Mouse (Mus musculus) midbrain, embryonic 13.5 days (tissue): ENCODE results near the gene Prkg1. TPM values are rescaled to one million over a fixed set of nuclear protein-coding genes. Genes with fewer than 3 reads are reported as not detected.
A peak's percentile ranks its signal among the peaks of the same experiment; 100 is the strongest.

Experiments
- ATAC-seq: fragments of 200-750 bp; cut with Nextera tagmentation; 2 replicates; pipeline ENCODE4 v1.8.0; 2017; ENCODE audit warnings: mild to moderate bottlenecking, moderate TSS enrichment, moderate library complexity
- H3K27ac ChIP-seq: fragments of 300-500 bp; sonication (generic); 2 replicates; pipeline ENCODE4 v1.5.1; 2015; ENCODE audit warnings: inconsistent platforms, mild to moderate bottlenecking, moderate library complexity
- H3K27me3 ChIP-seq: fragments of 300-500 bp; sonication (generic); 2 replicates; pipeline ENCODE4 v1.6.1; 2015; ENCODE audit warnings: mild to moderate bottlenecking, inconsistent platforms
- H3K36me3 ChIP-seq: fragments of 300-500 bp; sonication (generic); 2 replicates; pipeline ENCODE4 v1.6.1; 2015; ENCODE audit warnings: mild to moderate bottlenecking, inconsistent platforms
- H3K4me1 ChIP-seq: fragments of 300-500 bp; sonication (generic); replicated peaks from 2 replicates; pipeline ENCODE4 v1.6.1; 2015; ENCODE audit warnings: inconsistent platforms
- H3K4me2 ChIP-seq: fragments of 300-500 bp; sonication (generic); replicated peaks from 2 replicates; pipeline ENCODE4 v1.6.1; 2015; ENCODE audit warnings: moderate library complexity, mild to moderate bottlenecking, inconsistent platforms
- H3K4me3 ChIP-seq: fragments of 300-500 bp; sonication (generic); replicated peaks from 2 replicates; pipeline ENCODE4 v1.5.1; 2015; ENCODE audit warnings: mild to moderate bottlenecking, inconsistent platforms
- H3K9ac ChIP-seq: fragments of 300-500 bp; sonication (generic); replicated peaks from 2 replicates; pipeline ENCODE4 v1.6.1; 2015; ENCODE audit warnings: mild to moderate bottlenecking, inconsistent platforms
- H3K9me3 ChIP-seq: fragments of 300-500 bp; sonication (generic); 2 replicates; pipeline ENCODE4 v1.6.1; 2016; ENCODE audit warnings: mild to moderate bottlenecking, inconsistent platforms
- WGBS: fragments of 180-500 bp; shearing (Covaris S2); methylation state at CpG from one replicate; pipeline ENCODE4 v1.1.7; 2015; 5-methylcytosine and 5-hydroxymethylcytosine counted together
- polyA plus RNA-seq: library from polyadenylated mRNA; unstranded; fragments of >200 nt; fragmentation: Nextera tagmentation; extraction: Ambion mirVana; gene quantifications from 2 replicates; pipeline ENCODE4 v1.2.1, GENCODE M21; 2015

The Prkg1 gene
- polyA plus RNA-seq, 1 experiment from 2014 or later = 3.7 TPM

DNA sequence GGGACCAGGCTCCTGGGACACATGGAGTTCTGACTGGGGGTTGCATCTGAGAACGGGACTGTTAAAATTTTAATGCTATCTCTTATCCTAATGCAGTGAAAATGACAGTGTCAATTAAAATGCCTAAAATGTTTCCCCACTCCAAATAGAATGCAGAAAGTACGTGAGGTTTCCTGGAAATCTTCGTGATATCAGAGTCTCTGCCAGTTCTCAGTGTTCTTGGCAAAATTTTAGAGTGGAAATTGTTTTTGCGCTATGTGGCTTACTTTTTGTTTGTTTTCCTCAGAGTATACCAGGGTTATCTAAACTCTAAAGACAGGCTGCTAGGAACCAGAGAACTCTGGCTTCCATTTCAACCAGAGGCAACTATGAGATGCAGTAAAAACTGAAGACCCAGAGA, 50.4 kb downstream of the Prkg1 start:
- no peak overlapping the region for H3K27ac ChIP-seq
- H3K27me3 ChIP-seq = no peaks in the 10 kb centered on the region
- no peak overlapping the region for H3K9ac ChIP-seq
- H3K36me3 ChIP-seq = no peaks in the 10 kb centered on the region
- no peak for ATAC-seq
- no peaks in the 10 kb centered on the region for H3K4me1 ChIP-seq
- WGBS = 96% methylated on average over 4 of the region's 4 CpGs
- H3K4me3 ChIP-seq = no peak overlapping the region
- H3K9me3 ChIP-seq = no peaks in the 10 kb centered on the region
- H3K4me2 ChIP-seq = no peak overlapping the region

DNA sequence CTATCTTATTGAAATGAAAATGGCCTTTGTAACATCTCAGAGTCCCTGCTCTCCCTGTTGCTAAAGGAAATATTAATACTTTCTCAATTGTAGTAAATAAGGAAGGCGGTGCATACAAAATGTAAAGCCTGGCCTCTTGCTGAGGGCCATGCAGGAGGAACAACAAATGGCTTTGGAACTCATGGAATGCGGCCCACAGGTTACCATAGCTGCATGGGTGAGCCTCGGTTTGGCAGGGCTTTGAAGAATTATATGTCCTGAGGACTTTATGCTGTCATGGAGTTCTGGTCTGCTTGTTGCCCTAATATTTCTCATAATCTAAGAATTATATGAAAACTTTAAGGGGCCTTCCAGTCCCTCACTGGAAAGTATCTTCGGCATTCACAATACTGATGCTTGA, 51.5 kb downstream of the Prkg1 start:
- no peak overlapping the region for H3K9ac ChIP-seq
- H3K9me3 ChIP-seq = no peaks in the 10 kb centered on the region
- no peaks in the 10 kb centered on the region for H3K4me1 ChIP-seq
- H3K27ac ChIP-seq = no peak overlapping the region
- no peak overlapping the region for H3K4me2 ChIP-seq
- H3K4me3 ChIP-seq = no peak overlapping the region
- no peaks in the 10 kb centered on the region for H3K27me3 ChIP-seq
- no peaks in the 10 kb centered on the region for H3K36me3 ChIP-seq
- no peak for ATAC-seq
- 77% methylated on average over 4 of the region's 4 CpGs for WGBS

DNA sequence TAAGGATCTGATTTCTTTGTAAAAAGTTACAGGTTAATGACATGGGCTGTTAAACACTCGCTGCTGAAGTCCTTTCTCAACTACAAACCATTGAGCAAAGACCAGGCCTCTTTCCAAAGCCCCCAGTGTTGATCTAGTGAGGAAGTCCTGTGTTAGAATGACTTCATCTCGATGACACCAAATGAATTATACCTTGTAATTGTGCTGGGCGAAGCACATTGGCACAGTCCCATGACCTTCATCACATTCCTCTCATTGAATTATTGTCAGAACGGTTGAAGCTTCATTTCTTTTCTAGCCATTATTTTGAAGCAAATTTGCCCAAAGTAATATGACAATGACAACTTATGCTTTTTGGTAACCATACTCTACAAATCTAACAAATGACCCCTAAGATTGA, 54.5 kb downstream of the Prkg1 start:
- WGBS = 93% methylated on average over 4 of the region's 4 CpGs
- H3K9me3 ChIP-seq = no peaks in the 10 kb centered on the region
- H3K9ac ChIP-seq = no peak overlapping the region
- no peaks in the 10 kb centered on the region for H3K27me3 ChIP-seq
- H3K4me3 ChIP-seq = no peak overlapping the region
- H3K4me2 ChIP-seq = no peak overlapping the region
- H3K36me3 ChIP-seq = no peaks in the 10 kb centered on the region
- ATAC-seq = no peak
- H3K4me1 ChIP-seq = no peaks in the 10 kb centered on the region
- H3K27ac ChIP-seq = no peak overlapping the region

DNA sequence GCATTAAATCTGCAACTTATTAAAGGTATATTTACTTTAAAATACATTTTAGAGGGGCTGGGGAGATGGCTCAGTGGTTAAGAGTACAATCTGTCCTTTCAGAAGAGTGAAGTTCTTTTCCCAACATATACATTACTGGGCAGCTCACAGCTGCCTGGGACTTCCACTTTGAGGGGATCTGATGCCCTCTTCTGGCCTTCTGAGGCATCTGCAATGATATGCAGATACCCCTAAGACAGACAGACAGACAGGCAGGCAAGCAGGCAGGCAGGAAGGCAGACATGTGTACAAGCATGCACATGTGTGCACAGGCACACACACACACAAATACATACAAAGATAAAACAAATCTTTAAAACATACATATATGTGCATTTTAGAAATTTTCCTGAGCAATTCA, 60.8 kb downstream of the Prkg1 start:
- H3K4me3 ChIP-seq = no peak overlapping the region
- no peak overlapping the region for H3K27ac ChIP-seq
- H3K4me1 ChIP-seq = no peaks in the 10 kb centered on the region
- no peak overlapping the region for H3K4me2 ChIP-seq
- H3K27me3 ChIP-seq = no peaks in the 10 kb centered on the region
- no peak for ATAC-seq
- no peaks in the 10 kb centered on the region for H3K9me3 ChIP-seq
- H3K9ac ChIP-seq = no peak overlapping the region
- H3K36me3 ChIP-seq = no peaks in the 10 kb centered on the region

DNA sequence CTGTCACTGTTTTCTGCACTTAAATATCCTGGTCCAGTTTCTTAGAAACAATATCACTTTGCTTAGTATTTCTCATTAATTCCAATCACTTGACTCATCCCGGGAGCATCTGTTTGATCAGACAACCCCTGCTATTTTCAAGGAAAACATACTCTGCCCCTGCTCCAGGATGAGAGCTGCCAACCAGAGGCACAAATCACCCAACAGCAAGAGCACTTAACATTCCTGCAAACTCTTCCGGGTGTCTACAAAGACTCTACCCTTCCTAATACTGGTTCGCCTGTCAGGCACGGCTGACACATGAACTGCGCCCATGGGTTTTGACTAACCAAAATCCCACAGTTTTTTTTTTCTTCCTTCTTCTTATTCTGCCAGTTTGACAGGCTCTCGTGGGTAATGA, 65.9 kb downstream of the Prkg1 start:
- no peak overlapping the region for H3K27ac ChIP-seq
- no peaks in the 10 kb centered on the region for H3K4me1 ChIP-seq
- H3K4me3 ChIP-seq = no peak overlapping the region
- no peaks in the 10 kb centered on the region for H3K9me3 ChIP-seq
- 81% methylated on average over 6 of the region's 6 CpGs for WGBS
- no peaks in the 10 kb centered on the region for H3K27me3 ChIP-seq
- no peak overlapping the region for H3K9ac ChIP-seq
- H3K36me3 ChIP-seq = no peaks in the 10 kb centered on the region
- no peak overlapping the region for H3K4me2 ChIP-seq
- no peak for ATAC-seq

DNA sequence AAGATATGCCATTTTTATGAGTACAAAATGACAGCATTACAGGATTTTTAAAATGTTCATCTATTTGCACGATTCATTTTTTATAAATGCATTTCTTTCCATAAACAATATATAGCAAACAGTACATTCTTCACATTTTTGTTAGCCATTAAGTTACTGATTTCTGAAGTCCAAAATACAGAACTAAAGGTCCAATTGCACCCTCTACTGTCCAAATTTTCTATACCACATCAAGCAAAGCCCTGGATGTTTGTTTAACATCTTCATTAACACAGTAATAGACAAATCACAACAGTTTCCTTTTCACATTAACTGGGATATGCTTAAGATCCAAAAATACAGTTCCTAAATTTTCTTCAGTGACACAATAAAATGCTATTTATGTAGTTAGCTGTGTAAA, 84.0 kb downstream of the Prkg1 start:
- H3K27ac ChIP-seq = no peak overlapping the region
- ATAC-seq = no peak

DNA sequence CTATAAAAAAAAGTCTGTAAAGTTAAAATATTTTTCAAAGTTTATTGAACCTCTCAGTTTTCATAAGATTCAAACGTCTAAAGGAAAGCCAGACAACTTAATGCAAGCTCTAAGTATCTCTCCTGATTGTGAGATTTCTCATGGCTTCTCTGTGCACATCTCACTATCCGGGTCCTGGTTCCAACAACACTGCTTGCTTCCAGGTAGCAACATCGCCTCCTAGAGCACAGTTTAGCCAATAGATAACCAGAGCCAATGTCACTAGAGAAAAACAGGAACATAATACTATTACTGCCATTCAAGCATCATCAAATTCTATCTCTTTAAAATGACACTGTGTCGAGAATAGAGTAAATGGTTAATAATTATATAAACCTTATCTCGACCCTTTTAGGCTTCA, 86.5 kb downstream of the Prkg1 start:
- no peak for ATAC-seq

More for the DNA sequence above, 84.0 kb downstream of the Prkg1 start:
- Histone ChIP-seq H3K36me3 (no peaks in the 10 kb centered on the region), H3K9me3 (no peaks in the 10 kb centered on the region), H3K4me3 (no peak overlapping the region), H3K27me3 (no peaks in the 10 kb centered on the region), H3K9ac (no peak overlapping the region), H3K4me2 (no peak overlapping the region), H3K4me1 (no peaks in the 10 kb centered on the region)
- 46% methylated on average over 1 of the region's 1 CpGs for WGBS

DNA sequence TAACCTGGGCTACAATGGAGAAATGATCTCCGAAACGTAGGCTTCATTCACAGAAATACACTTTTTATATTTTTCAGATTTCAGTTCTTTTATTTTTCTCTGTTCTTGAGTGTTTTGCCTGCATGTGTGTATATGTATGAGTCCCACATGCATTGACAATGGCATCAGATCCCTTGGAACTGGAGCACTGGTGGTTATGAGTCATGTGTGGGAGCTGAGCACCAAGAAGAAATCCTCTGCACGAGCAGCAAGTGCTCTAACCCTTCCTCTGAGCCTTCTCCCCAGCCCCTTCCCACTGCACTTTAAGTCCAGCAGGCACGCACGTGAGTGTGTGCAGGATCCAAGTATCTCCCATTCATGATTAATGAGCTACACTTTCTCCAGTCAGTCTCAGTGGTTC, 93.1 kb downstream of the Prkg1 start:
- no peak overlapping the region for H3K4me2 ChIP-seq
- H3K4me1 ChIP-seq = no peaks in the 10 kb centered on the region
- ATAC-seq = no peak
- WGBS = 69% methylated on average over 5 of the region's 5 CpGs
- no peak overlapping the region for H3K27ac ChIP-seq
- H3K4me3 ChIP-seq = no peak overlapping the region
- no peaks in the 10 kb centered on the region for H3K36me3 ChIP-seq
- no peaks in the 10 kb centered on the region for H3K9me3 ChIP-seq
- H3K27me3 ChIP-seq = no peaks in the 10 kb centered on the region
- H3K9ac ChIP-seq = no peak overlapping the region

More for the DNA sequence above, 86.5 kb downstream of the Prkg1 start:
- Histone ChIP-seq H3K4me3 (no peak overlapping the region), H3K27me3 (no peaks in the 10 kb centered on the region), H3K9me3 (no peaks in the 10 kb centered on the region), H3K4me1 (no peaks in the 10 kb centered on the region), H3K9ac (no peak overlapping the region), H3K27ac (no peak overlapping the region), H3K36me3 (no peaks in the 10 kb centered on the region), H3K4me2 (no peak overlapping the region)
- WGBS = 46% methylated on average over 5 of the region's 5 CpGs

DNA sequence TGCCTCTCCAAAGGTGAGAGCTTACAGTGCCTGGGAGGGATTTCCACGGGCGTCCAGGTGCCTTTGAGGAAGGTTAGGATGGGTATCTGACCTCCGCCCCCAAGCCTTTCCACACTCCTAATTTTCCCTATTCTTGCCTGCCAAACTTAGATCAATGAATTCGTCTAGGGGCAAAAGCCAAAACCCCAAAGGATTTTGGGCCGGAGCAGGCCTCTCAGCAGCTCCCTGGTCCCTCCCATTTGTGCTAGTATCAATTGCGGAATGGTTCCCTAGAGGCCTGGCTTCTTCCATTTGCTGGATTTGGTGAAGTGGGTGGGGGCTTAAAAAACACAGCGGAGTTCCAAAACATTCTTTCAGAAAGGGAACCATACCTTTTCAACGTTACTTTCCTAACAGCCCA, 99.8 kb downstream of the Prkg1 start:
- 2% methylated on average over 8 of the region's 8 CpGs for WGBS
- Histone ChIP-seq H3K27ac (no peak overlapping the region), H3K4me1 (peaks cover 9% of the 10 kb centered on the region)

DNA sequence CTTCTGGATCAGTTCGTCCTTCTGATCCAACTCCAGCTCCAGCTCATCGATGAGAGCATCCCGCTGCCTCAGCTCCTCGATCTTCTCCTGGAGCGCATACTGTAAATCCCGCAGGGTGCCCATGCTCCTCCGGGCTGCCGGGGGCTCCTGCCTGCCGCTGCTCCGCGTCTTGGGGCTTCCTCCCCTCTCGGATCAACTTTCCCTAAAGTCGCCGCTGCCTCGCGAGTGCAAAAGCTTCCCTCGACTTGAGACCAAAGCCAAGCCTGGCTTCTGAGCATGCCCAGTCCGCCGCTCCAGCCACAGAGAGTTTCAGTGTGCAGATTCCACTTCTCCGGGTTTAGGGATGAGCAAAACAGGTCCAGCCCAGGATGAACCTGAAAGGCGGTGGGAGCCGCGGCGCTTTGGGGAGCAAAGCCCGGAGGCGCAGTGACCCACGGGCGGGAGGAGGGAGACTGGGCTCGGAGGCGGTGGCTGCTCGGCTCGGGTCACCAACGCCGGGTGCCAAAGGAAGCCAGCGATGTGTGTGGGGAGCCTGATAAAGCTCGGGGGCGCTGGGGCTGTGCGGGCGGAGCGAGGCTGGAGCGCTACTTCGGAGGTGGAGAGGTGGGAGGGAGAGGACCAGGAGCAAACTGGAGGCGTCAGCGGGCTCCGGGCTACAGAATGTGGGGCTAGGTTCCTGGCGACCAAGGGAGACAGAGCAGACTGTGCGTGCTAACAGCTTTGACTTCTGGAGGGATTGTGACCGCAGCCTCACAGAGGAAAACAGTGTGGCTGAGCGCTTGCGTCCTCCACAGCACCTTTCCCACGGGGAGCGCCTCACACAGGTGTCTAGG, 100.5 kb downstream of the Prkg1 start:
- Histone ChIP-seq H3K27me3 (peaks cover 14% of the 10 kb centered on the region), H3K27ac (peak overlapping the region; percentile 73), H3K9me3 (no peaks in the 10 kb centered on the region), H3K4me3 (peak overlapping the region; percentile 71), H3K36me3 (no peaks in the 10 kb centered on the region), H3K4me2 (peak overlapping the region; percentile 95), H3K4me1 (peaks cover 12% of the 10 kb centered on the region), H3K9ac (peak overlapping the region; percentile 74)
- peak; percentile 89 for ATAC-seq
- WGBS = under 1% methylated on average over 52 of the region's 52 CpGs

More for the DNA sequence above, 99.8 kb downstream of the Prkg1 start:
- Histone ChIP-seq H3K4me3 (peak overlapping the region; percentile 71), H3K36me3 (no peaks in the 10 kb centered on the region), H3K27me3 (peaks cover 14% of the 10 kb centered on the region), H3K4me2 (peak overlapping the region; percentile 95), H3K9me3 (no peaks in the 10 kb centered on the region), H3K9ac (peak overlapping the region; percentile 74)
- ATAC-seq = no peak

DNA sequence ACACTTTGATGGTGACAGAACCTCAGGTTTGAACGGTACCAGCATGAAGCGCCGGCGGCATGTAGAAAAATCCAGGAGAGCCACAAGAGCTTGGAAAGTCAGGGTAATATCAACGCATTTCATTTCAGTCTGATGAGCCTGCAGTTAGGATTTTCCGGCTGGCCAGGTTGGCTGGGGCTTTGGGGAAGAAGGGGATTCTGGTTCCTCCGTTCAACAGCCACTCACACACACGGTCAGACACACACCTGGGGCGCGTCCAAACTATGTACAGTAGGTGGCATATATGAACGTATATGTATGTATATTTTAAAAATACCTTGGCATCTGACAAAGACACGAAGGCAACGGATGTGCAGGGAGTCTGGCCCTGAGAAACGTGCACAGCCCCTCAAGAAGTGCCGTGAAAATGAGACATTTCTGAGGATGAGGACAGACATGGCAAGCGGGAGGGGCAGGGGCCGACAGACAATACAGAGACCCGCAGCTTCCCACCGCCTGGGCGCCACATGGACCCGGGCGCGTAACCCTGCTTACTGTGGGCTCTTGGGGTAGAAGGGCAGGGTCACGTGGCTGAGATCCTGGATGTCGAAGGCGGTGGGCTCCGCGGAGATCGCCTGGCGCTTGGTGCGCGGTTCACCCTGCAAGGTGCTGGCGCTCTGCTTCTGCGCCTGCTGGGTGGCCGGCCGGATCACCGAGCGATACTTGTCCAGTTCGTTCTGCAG, 101.2 kb downstream of the Prkg1 start:
- Histone ChIP-seq H3K9ac (peak overlapping the region; percentile 74), H3K4me2 (peak overlapping the region; percentile 95), H3K27ac (peak overlapping the region; percentile 73), H3K4me3 (peak overlapping the region; percentile 71), H3K4me1 (peaks cover 20% of the 10 kb centered on the region), H3K9me3 (no peaks in the 10 kb centered on the region), H3K27me3 (peaks cover 14% of the 10 kb centered on the region), H3K36me3 (no peaks in the 10 kb centered on the region)
- peak; percentile 90 for ATAC-seq
- 5% methylated on average over 39 of the region's 39 CpGs for WGBS

DNA sequence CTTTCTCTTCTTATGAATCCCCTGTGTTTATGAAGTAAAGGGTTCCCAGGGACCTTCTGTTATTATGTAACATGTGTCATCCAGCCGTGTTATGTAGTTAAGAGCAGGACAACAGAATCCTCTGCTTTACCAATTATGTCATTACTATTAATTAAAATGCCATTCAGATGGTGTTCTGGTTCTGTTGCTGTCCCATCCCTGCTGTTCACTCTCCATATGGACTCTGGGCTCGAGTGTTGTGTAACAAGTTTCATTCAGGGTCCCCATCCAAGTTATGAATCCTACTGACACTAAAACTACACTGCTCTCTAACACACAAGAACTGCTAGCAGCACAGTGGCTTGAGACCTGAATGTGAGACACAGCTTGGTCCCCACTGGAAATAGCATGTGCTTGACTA, 102.0 kb downstream of the Prkg1 start:
- H3K36me3 ChIP-seq = no peaks in the 10 kb centered on the region
- peak overlapping the region; percentile 71 for H3K4me3 ChIP-seq
- peak overlapping the region; percentile 95 for H3K4me2 ChIP-seq
- peaks cover 20% of the 10 kb centered on the region for H3K4me1 ChIP-seq
- no peak overlapping the region; the same call in 1 of the 2 replicates for H3K9ac ChIP-seq
- WGBS = 60% methylated on average over 2 of the region's 2 CpGs
- no peak overlapping the region for H3K27ac ChIP-seq
- no peaks in the 10 kb centered on the region for H3K9me3 ChIP-seq
- no peak for ATAC-seq
- peaks cover 14% of the 10 kb centered on the region for H3K27me3 ChIP-seq
